In genomic region chr1:55700726-55701125, GRCm38 (mm10) we compare ENCODE assay signal across 22 mouse cellular contexts.
DNase-seq lines count a peak whose midpoint lies in the region; ATAC-seq and TF ChIP-seq lines count a peak whose summit lies in the region.
"Had no signal": no experiment of that assay in that cellular context is flagged by ENCODE, and none has a peak within 500 bp of the region (broad histone marks: within the 10 kb centered on the region; RNA-seq: fewer than 3 reads in every experiment).

No protein-coding gene starts in this region.

- H3K36me3 ChIP-seq in midbrain, embryonic 11.5 days (ENCODE audit: control insufficient read depth, insufficient read depth, low read length) = no peaks in the 10 kb centered on the region
- H3K36me3 ChIP-seq in midbrain, postnatal 0 days (ENCODE audit: insufficient read depth, low read length) = no peaks in the 10 kb centered on the region
- H3K36me3 ChIP-seq: embryonic facial prominence, embryonic 10.5 days; G1E; heart, embryonic 12.5 days; hindbrain, embryonic 10.5 days; intestine, embryonic 15.5 days had no signal

- no peak overlapping the region for H3K9ac ChIP-seq in midbrain, embryonic 11.5 days (ENCODE audit: low read length)
- H3K9ac ChIP-seq in midbrain, postnatal 0 days (replicated peaks; ENCODE audit: low read length, poor library complexity, severe bottlenecking) = no peak overlapping the region
- H3K9ac ChIP-seq: forebrain, embryonic 13.5 days; forebrain, postnatal 0 days; heart, embryonic 12.5 days; intestine, embryonic 15.5 days had no signal

- H3K9me3 ChIP-seq in midbrain, embryonic 11.5 days (ENCODE audit: control insufficient read depth, low read length) = no peaks in the 10 kb centered on the region
- no peaks in the 10 kb centered on the region for H3K9me3 ChIP-seq in midbrain, postnatal 0 days (ENCODE audit: low read length)
- H3K9me3 ChIP-seq: embryonic facial prominence, embryonic 10.5 days; forebrain, embryonic 13.5 days; G1E; heart, embryonic 12.5 days; hindbrain, embryonic 10.5 days; intestine, embryonic 15.5 days had no signal

- 17% methylated on average over 6 of the region's 6 CpGs for WGBS in midbrain, embryonic 11.5 days
- 26% methylated on average over 6 of the region's 6 CpGs for WGBS in midbrain, postnatal 0 days

- ATAC-seq in midbrain, embryonic 11.5 days (ENCODE audit: low FRiP score) = 0 out of 2 replicates have a peak, but pooled peaks have one; percentile 17
- no peak for ATAC-seq in midbrain, postnatal 0 days (ENCODE audit: low FRiP score)
- ATAC-seq: CD4-positive, CD25-positive, alpha-beta regulatory T cell, adult 4 months; forebrain, embryonic 13.5 days; forebrain, postnatal 0 days; intestine, embryonic 15.5 days had no signal

- no peak overlapping the region for H3K4me2 ChIP-seq in midbrain, embryonic 11.5 days
- no peak overlapping the region for H3K4me2 ChIP-seq in midbrain, postnatal 0 days (ENCODE audit: low read depth, low read length, poor library complexity, severe bottlenecking)
- H3K4me2 ChIP-seq: forebrain, embryonic 13.5 days; heart, embryonic 12.5 days; intestine, embryonic 15.5 days had no signal

- peaks cover 16% of the 10 kb centered on the region for H3K4me1 ChIP-seq in midbrain, embryonic 11.5 days (ENCODE audit: control insufficient read depth, insufficient read depth, low read length)
- H3K4me1 ChIP-seq in midbrain, postnatal 0 days (ENCODE audit: insufficient read depth, low read length) = 0 out of 2 replicates have a peak, but pooled peaks cover 3% of the 10 kb centered on the region
- H3K4me1 ChIP-seq: heart, embryonic 12.5 days; intestine, embryonic 15.5 days had no signal

- no peak overlapping the region for H3K27ac ChIP-seq in midbrain, embryonic 11.5 days (ENCODE audit: low read depth, low read length)
- no peak overlapping the region for H3K27ac ChIP-seq in midbrain, postnatal 0 days (ENCODE audit: low read depth, low read length)
- H3K27ac ChIP-seq: embryonic facial prominence, embryonic 10.5 days; forebrain, embryonic 13.5 days; hindbrain, embryonic 10.5 days; intestine, embryonic 15.5 days had no signal

- H3K4me3 ChIP-seq in midbrain, embryonic 11.5 days (ENCODE audit: low read depth, low read length) = no peak overlapping the region
- no peak overlapping the region for H3K4me3 ChIP-seq in midbrain, postnatal 0 days (ENCODE audit: low read depth, low read length)
- H3K4me3 ChIP-seq: embryonic facial prominence, embryonic 10.5 days; forebrain, embryonic 13.5 days; heart, embryonic 12.5 days; hindbrain, embryonic 10.5 days; intestine, embryonic 15.5 days had no signal

- peaks cover 14% of the 10 kb centered on the region for H3K27me3 ChIP-seq in midbrain, embryonic 11.5 days (ENCODE audit: control insufficient read depth, insufficient read depth, low read length)
- H3K27me3 ChIP-seq in midbrain, postnatal 0 days (ENCODE audit: insufficient read depth, low read length) = no peaks in the 10 kb centered on the region
- H3K27me3 ChIP-seq: forebrain, embryonic 13.5 days; heart, embryonic 12.5 days; intestine, embryonic 15.5 days; Patski had no signal

- TF ChIP-seq CTCF in midbrain, postnatal 0 days (IDR thresholded peaks at IDR 0.05) = no peak

- DNase-seq in embryo, embryonic 10 days (ENCODE audit: low spot score) = peak; percentile 13
- no peak for DNase-seq in embryo, embryonic 9.5 days (ENCODE audit: extremely low spot score)
- peak; percentile 87 for DNase-seq in midbrain, embryonic 11.5 days (ENCODE audit: low spot score, missing footprints)
- no peak for DNase-seq in midbrain, postnatal 0 days (ENCODE audit: low spot score)
- DNase-seq in brain, adult 2 months (ENCODE audit: low read depth, low spot score) = peak; percentile 28
- no peak for DNase-seq in urinary bladder, adult 18-20 months (ENCODE audit: low spot score in 2 of 2)
- DNase-seq in layer of hippocampus, postnatal 10 days (ENCODE audit: low spot score in 2 of 2) = no peak
- DNase-seq: adrenal gland, adult 2 months; adrenal gland, postnatal 25 days; B cell, adult 2 months; cerebellum, adult 2 months; cerebellum, postnatal 10 days; forebrain, postnatal 0 days; gastrocnemius, postnatal 25 days had no signal

Comparison
In these comparisons a context has a peak if more than half of its experiments do, and no peak if none do; other contexts are left out.
1. DNase-seq: peak in embryo, embryonic 10 days (single experiment), midbrain, embryonic 11.5 days (single experiment) and brain, adult 2 months (single experiment); none in embryo, embryonic 9.5 days (single experiment), midbrain, postnatal 0 days (single experiment), urinary bladder, adult 18-20 months (0 of 2) and layer of hippocampus, postnatal 10 days (0 of 2).